Mouse (Mus musculus) cerebellum, adult 2 months (tissue): ENCODE measurements around the gene Qprt. TPM values are rescaled to one million over a fixed set of nuclear protein-coding genes. Genes with fewer than 3 reads are reported as not detected.

Experiments used
- DNase-seq, 2 experiments: peaks; one replicate each; pipeline ENCODE4 v3.0.0; 2021
- H3K27ac ChIP-seq: fragments of 200-500 bp; 2 replicates; pipeline ENCODE4 v1.5.1; 2012; ENCODE audit warnings: low read length, control low read depth, inconsistent platforms; ENCODE audit not compliant: insufficient read depth
- H3K27me3 ChIP-seq: fragments of 200-500 bp; 2 replicates; pipeline ENCODE4 v1.6.1; 2012; ENCODE audit warnings: inconsistent platforms, mild to moderate bottlenecking, low read length, moderate library complexity; ENCODE audit not compliant: control insufficient read depth, insufficient read depth
- H3K4me1 ChIP-seq: fragments of 200-500 bp; 2 replicates; pipeline ENCODE4 v1.6.1; 2011; ENCODE audit warnings: low read length; ENCODE audit not compliant: control insufficient read depth, insufficient read depth
- H3K4me3 ChIP-seq: fragments of 200-500 bp; replicated peaks from 2 replicates; pipeline ENCODE3; 2011; ENCODE audit warnings: mild to moderate bottlenecking, low read depth, low read length, control low read depth; ENCODE audit not compliant: insufficient read depth
- CTCF ChIP-seq: fragments of 200-500 bp; IDR thresholded peaks from 2 replicates; pipeline ENCODE4 v1.5.1; 2011; ENCODE audit warnings: low read depth, mild to moderate bottlenecking, control low read depth, low read length, moderate library complexity, borderline replicate concordance; ENCODE audit not compliant: insufficient read depth
- POLR2A ChIP-seq: fragments of 200-500 bp; IDR thresholded peaks from 2 replicates; pipeline ENCODE4 v1.6.1; 2011; ENCODE audit warnings: low read length, control low read depth, borderline replicate concordance; ENCODE audit not compliant: insufficient read depth
- WGBS: fragments of 180-500 bp; shearing (Covaris S2); methylation state at CpG from one replicate; pipeline ENCODE4 v1.1.7; 2018; 5-methylcytosine and 5-hydroxymethylcytosine counted together
- polyA plus RNA-seq: library from polyadenylated mRNA; depleted of rRNA; stranded (reverse); fragments of >200 nt; gene quantifications from 2 replicates; pipeline ENCODE4 v1.2.3, GENCODE M21; 2012

The Qprt gene
- polyA plus RNA-seq, 1 experiment = 2.1 TPM

- Histone ChIP-seq H3K4me1 (no peaks in the 10 kb centered on the region), H3K4me3 (no peak overlapping the region), H3K27ac (no peak overlapping the region), H3K27me3 (no peaks in the 10 kb centered on the region)
- TF ChIP-seq CTCF (no peak), POLR2A (no peak)
- 85% methylated on average over 2 of the region's 2 CpGs for WGBS
- no peak for DNase-seq
Measured at GRCm38 (mm10) chr7:127084794-127085193, 37.2 kb downstream of the Qprt start.

GRCm38 (mm10) chr7:127083689-127084088 lies 38.3 kb downstream of the Qprt start:
- no peak overlapping the region for H3K4me3 ChIP-seq
- no peak for DNase-seq
- H3K4me1 ChIP-seq = no peaks in the 10 kb centered on the region
- no peaks in the 10 kb centered on the region for H3K27me3 ChIP-seq
- TF ChIP-seq CTCF (no peak), POLR2A (no peak)
- H3K27ac ChIP-seq = no peak overlapping the region
- 81% methylated on average over 4 of the region's 4 CpGs for WGBS

- 61% methylated on average over 2 of the region's 2 CpGs for WGBS
- no peaks in the 10 kb centered on the region for H3K27me3 ChIP-seq
- no peak overlapping the region for H3K27ac ChIP-seq
- H3K4me3 ChIP-seq = no peak overlapping the region
- TF ChIP-seq CTCF = no peak
- TF ChIP-seq POLR2A = no peak
- DNase-seq = no peak
- H3K4me1 ChIP-seq = no peaks in the 10 kb centered on the region
Measured at GRCm38 (mm10) chr7:127082995-127083394, 39.0 kb downstream of the Qprt start.

GRCm38 (mm10) chr7:127082271-127082670 lies 39.8 kb downstream of the Qprt start:
- 80% methylated on average over 8 of the region's 8 CpGs for WGBS
- no peaks in the 10 kb centered on the region for H3K27me3 ChIP-seq
- H3K27ac ChIP-seq = no peak overlapping the region
- no peak for DNase-seq
- TF ChIP-seq CTCF = no peak
- TF ChIP-seq POLR2A = no peak
- no peaks in the 10 kb centered on the region for H3K4me1 ChIP-seq
- no peak overlapping the region for H3K4me3 ChIP-seq

- TF ChIP-seq POLR2A = no peak
- TF ChIP-seq CTCF = no peak
- H3K27ac ChIP-seq = no peak overlapping the region
- H3K27me3 ChIP-seq = no peaks in the 10 kb centered on the region
- H3K4me1 ChIP-seq = no peaks in the 10 kb centered on the region
- WGBS = 59% methylated on average over 3 of the region's 3 CpGs
- no peak overlapping the region for H3K4me3 ChIP-seq
- DNase-seq = no peak
Measured at GRCm38 (mm10) chr7:127080045-127080444, 42.0 kb downstream of the Qprt start.

- Histone ChIP-seq H3K27ac (no peak overlapping the region), H3K4me1 (no peaks in the 10 kb centered on the region), H3K27me3 (no peaks in the 10 kb centered on the region), H3K4me3 (no peak overlapping the region)
- no peak for DNase-seq
- 86% methylated on average over 3 of the region's 3 CpGs for WGBS
- no peak for TF ChIP-seq POLR2A
- TF ChIP-seq CTCF = no peak
Measured at GRCm38 (mm10) chr7:127077692-127078091, 44.3 kb downstream of the Qprt start.

- no peak for TF ChIP-seq CTCF
- no peak for TF ChIP-seq POLR2A
- WGBS = 88% methylated on average over 5 of the region's 5 CpGs
- Histone ChIP-seq H3K4me1 (no peaks in the 10 kb centered on the region), H3K27ac (no peak overlapping the region), H3K27me3 (no peaks in the 10 kb centered on the region), H3K4me3 (no peak overlapping the region)
- no peak for DNase-seq
Measured at GRCm38 (mm10) chr7:127076188-127076587, 45.8 kb downstream of the Qprt start.

GRCm38 (mm10) chr7:127073221-127073620 lies 48.8 kb downstream of the Qprt start:
- no peak for TF ChIP-seq POLR2A
- Histone ChIP-seq H3K4me3 (no peak overlapping the region), H3K27me3 (no peaks in the 10 kb centered on the region), H3K27ac (no peak overlapping the region), H3K4me1 (no peaks in the 10 kb centered on the region)
- WGBS = 71% methylated on average over 4 of the region's 4 CpGs
- DNase-seq = no peak

- H3K27ac ChIP-seq = no peak overlapping the region
- no peak for TF ChIP-seq CTCF
- TF ChIP-seq POLR2A = no peak
- no peaks in the 10 kb centered on the region for H3K27me3 ChIP-seq
- H3K4me3 ChIP-seq = no peak overlapping the region
- H3K4me1 ChIP-seq = no peaks in the 10 kb centered on the region
- DNase-seq = no peak
- WGBS = 77% methylated on average over 4 of the region's 4 CpGs
Measured at GRCm38 (mm10) chr7:127070871-127071413, 51.1 kb downstream of the Qprt start.
